Mouse (Mus musculus) kidney, adult 2 months (tissue): ENCODE data around the gene Olfr1325.
"Not testable (repeated sequence)": the region's sequence is repeated elsewhere in the genome, so short reads cannot be mapped to it uniquely, and the experiment has no call there.

ENCODE experiments used
- CTCF ChIP-seq: fragments of 200-500 bp; conservative IDR thresholded peaks from 2 replicates; pipeline ENCODE4 v1.5.1; 2011; ENCODE audit warnings: low read depth, mild to moderate bottlenecking, control low read depth, low read length, moderate library complexity, mixed read lengths; ENCODE audit not compliant: insufficient read depth, insufficient read length
- POLR2A ChIP-seq: fragments of 200-500 bp; IDR thresholded peaks from one replicate; pipeline ENCODE4 v1.6.1; 2011; ENCODE audit warnings: low read depth, low read length, control low read depth

GRCm38 (mm10) chrX:74645466-74646323 lies 53.2 kb downstream of the Olfr1325 start, which contains the start of gene Gm5640:
- TF ChIP-seq CTCF, POLR2A: not testable (repeated sequence)
